8 mouse cellular contexts compared by ENCODE assay signal in the genomic region with DNA sequence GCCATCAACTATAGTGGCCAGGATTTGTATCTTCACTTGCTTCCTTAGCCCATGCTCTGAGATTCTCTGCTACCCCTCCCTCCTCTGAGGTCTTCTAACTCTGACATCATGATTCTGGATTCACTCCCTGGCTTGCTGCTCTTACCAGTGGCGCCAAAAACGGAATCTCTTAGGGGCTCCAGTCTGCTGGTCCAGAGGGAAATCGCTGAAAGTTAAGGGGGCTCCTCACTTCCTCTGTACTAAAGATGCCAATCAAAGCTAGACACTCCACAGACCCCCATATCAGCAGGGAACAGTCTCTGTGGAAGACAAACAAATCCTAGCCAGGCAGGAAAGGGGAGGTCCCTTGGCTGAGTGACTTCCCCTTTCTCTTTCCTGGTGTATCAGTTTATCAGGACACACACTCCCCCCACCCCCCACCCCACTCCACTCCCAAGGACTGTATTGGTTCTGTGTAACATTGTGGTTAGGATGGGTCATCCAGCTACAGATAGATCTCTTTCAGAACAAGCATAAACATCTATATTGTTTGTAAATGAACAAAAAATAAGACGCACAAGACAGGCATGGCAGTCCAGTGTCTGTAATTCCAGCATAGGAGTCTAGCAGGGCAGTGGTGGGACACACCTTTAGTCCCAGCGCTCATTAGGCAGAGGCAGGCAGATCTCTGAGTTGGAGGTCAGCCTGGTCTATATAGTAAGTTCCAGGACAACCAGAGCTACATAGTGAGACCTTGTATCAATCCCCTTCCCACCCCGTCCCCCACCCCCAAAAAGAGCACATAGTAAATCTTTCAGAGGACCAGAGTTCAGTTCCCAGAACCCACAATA. TPM values are rescaled to one million over a fixed set of nuclear protein-coding genes. Genes with fewer than 3 reads are reported as not detected.
DNase-seq lines count a peak whose midpoint lies in the region; ATAC-seq and TF ChIP-seq lines count a peak whose summit lies in the region.

No protein-coding gene starts in this region.

- peaks cover 8% of the 10 kb centered on the region; the same call in 1 of the 2 replicates for H3K27me3 ChIP-seq in heart, embryonic 13.5 days (replicated peaks)
- H3K27me3 ChIP-seq in megakaryocyte, embryonic 14.5 days (replicated peaks): peaks cover 75% of the 10 kb centered on the region
- no peaks in the 10 kb centered on the region for H3K27me3 ChIP-seq in forebrain, embryonic 11.5 days (ENCODE audit: control insufficient read depth, insufficient read depth, low read length)

- DNase-seq in layer of hippocampus, adult 2 months (ENCODE audit: low spot score in 2 of 2): no peak
- no peak for DNase-seq in layer of hippocampus, adult 18-20 months (ENCODE audit: low spot score in 2 of 2)
- DNase-seq in kidney, postnatal 4 days: peak; percentile 55 to 67
- DNase-seq in ovary, postnatal 14 days (ENCODE audit: low spot score): no peak
- no peak for DNase-seq in frontal cortex, postnatal 14 days (ENCODE audit: low spot score in 2 of 2)
- DNase-seq in forebrain, embryonic 11.5 days (ENCODE audit: low spot score): no peak

- peaks cover 31% of the 10 kb centered on the region for H3K4me1 ChIP-seq in heart, embryonic 13.5 days
- H3K4me1 ChIP-seq in megakaryocyte, embryonic 14.5 days: peaks cover 33% of the 10 kb centered on the region
- H3K4me1 ChIP-seq in forebrain, embryonic 11.5 days (replicated peaks; ENCODE audit: control insufficient read depth, insufficient read depth, low read length): 0 out of 2 replicates have a peak, but pooled peaks cover 2% of the 10 kb centered on the region

- H3K4me3 ChIP-seq in layer of hippocampus, adult 2 months: peak overlapping the region; percentile 32; the same call in 1 of the 2 replicates
- peak overlapping the region; percentile 27 for H3K4me3 ChIP-seq in heart, embryonic 13.5 days
- H3K4me3 ChIP-seq in megakaryocyte, embryonic 14.5 days (replicated peaks): peak overlapping the region; percentile 82
- no peak overlapping the region for H3K4me3 ChIP-seq in forebrain, embryonic 11.5 days (ENCODE audit: low read depth, low read length)

- TF ChIP-seq CTCF in layer of hippocampus, adult 2 months (conservative IDR thresholded peaks at IDR 0.05): no peak

- no peaks in the 10 kb centered on the region for H3K36me3 ChIP-seq in heart, embryonic 13.5 days
- H3K36me3 ChIP-seq in megakaryocyte, embryonic 14.5 days (replicated peaks; ENCODE audit: low read length): no peaks in the 10 kb centered on the region
- no peaks in the 10 kb centered on the region for H3K36me3 ChIP-seq in forebrain, embryonic 11.5 days (ENCODE audit: control insufficient read depth, insufficient read depth, low read length)

- H3K4me2 ChIP-seq in heart, embryonic 13.5 days: peak overlapping the region; percentile 58
- no peak overlapping the region for H3K4me2 ChIP-seq in forebrain, embryonic 11.5 days (ENCODE audit: low read depth, low read length, severe bottlenecking)

- peak; percentile 59 for ATAC-seq in heart, embryonic 13.5 days (ENCODE audit: extremely low read depth, insufficient number of reproducible peaks, low FRiP score, low TSS enrichment)
- ATAC-seq in forebrain, embryonic 11.5 days (replicated peaks; ENCODE audit: low FRiP score): no peak

- 42% methylated on average over 6 of the region's 6 CpGs for whole genome bisulfite sequencing in heart, embryonic 13.5 days
- WGBS in forebrain, embryonic 11.5 days: 59% methylated on average over 6 of the region's 6 CpGs

- peak overlapping the region; percentile 90 for H3K27ac ChIP-seq in layer of hippocampus, adult 2 months
- H3K27ac ChIP-seq in heart, embryonic 13.5 days (replicated peaks): peak overlapping the region; percentile 95
- H3K27ac ChIP-seq in forebrain, embryonic 11.5 days (ENCODE audit: low read depth, low read length): no peak overlapping the region

- no peaks in the 10 kb centered on the region for H3K9me3 ChIP-seq in heart, embryonic 13.5 days
- peaks cover 8% of the 10 kb centered on the region for H3K9me3 ChIP-seq in megakaryocyte, embryonic 14.5 days
- no peaks in the 10 kb centered on the region for H3K9me3 ChIP-seq in forebrain, embryonic 11.5 days (ENCODE audit: control insufficient read depth, low read length)

- H3K9ac ChIP-seq in heart, embryonic 13.5 days: peak overlapping the region; percentile 71
- no peak overlapping the region for H3K9ac ChIP-seq in forebrain, embryonic 11.5 days (ENCODE audit: low read length)

RNA-seq across cellular contexts. Expression of a gene that starts 6.0 kb away (rescaled TPM):
- total RNA-seq in layer of hippocampus, adult 2 months (2021): 10 to 100 TPM; 73.6 to 81.8 TPM
- 10 to 100 TPM; 79.0 to 84.0 TPM for total RNA-seq in layer of hippocampus, adult 18-20 months (2021)
- polyA plus RNA-seq in heart, embryonic 13.5 days (2015; fragmentation: Nextera tagmentation; extraction: Ambion mirVana): 11.6 and 11.7 TPM in 2 replicates
- polyA plus RNA-seq in megakaryocyte, embryonic 14.5 days (2012; ENCODE audit: insufficient read depth, low replicate concordance): 0.65 and 2.0 TPM in 2 replicates
- polyA plus RNA-seq in forebrain, embryonic 11.5 days (2014; fragmentation: Nextera tagmentation; extraction: Ambion mirVana): 10.5 and 12.8 TPM in 2 replicates

RNA-seq across cellular contexts. Expression of a gene that starts 13.6 kb away (rescaled TPM):
- 10 to 100 TPM; 62.2 to 68.0 TPM for total RNA-seq in layer of hippocampus, adult 2 months (2021)
- 10 to 100 TPM; 62.2 to 72.8 TPM for total RNA-seq in layer of hippocampus, adult 18-20 months (2021)
- 210 and 234 TPM in 2 replicates for polyA plus RNA-seq in heart, embryonic 13.5 days (2015; fragmentation: Nextera tagmentation; extraction: Ambion mirVana)
- 0.32 TPM in 1 of 2 replicates, not detected in the other for polyA plus RNA-seq in megakaryocyte, embryonic 14.5 days (2012; ENCODE audit: insufficient read depth, low replicate concordance)
- 59.4 and 64.3 TPM in 2 replicates for polyA plus RNA-seq in forebrain, embryonic 11.5 days (2014; fragmentation: Nextera tagmentation; extraction: Ambion mirVana)

RNA-seq across cellular contexts. Expression of a gene that starts 21.3 kb away (rescaled TPM):
- total RNA-seq in layer of hippocampus, adult 2 months (2021): 10 to 100 TPM; 68.8 to 69.4 TPM
- total RNA-seq in layer of hippocampus, adult 18-20 months (2021): 10 to 100 TPM; 61.8 to 65.6 TPM
- polyA plus RNA-seq in heart, embryonic 13.5 days (2015; fragmentation: Nextera tagmentation; extraction: Ambion mirVana): 98.8 and 111 TPM in 2 replicates
- polyA plus RNA-seq in megakaryocyte, embryonic 14.5 days (2012; ENCODE audit: insufficient read depth, low replicate concordance): 100 and 168 TPM in 2 replicates
- polyA plus RNA-seq in forebrain, embryonic 11.5 days (2014; fragmentation: Nextera tagmentation; extraction: Ambion mirVana): 119 TPM in 2 replicates

RNA-seq across cellular contexts. Expression of a gene that starts 28.1 kb away (rescaled TPM):
- total RNA-seq in layer of hippocampus, adult 2 months (2021): 10 to 100 TPM; 11.3 to 11.4 TPM
- 10 to 100 TPM in 1 of 2 experiments, 1 to 10 TPM in 1; 9.8 to 10.4 TPM for total RNA-seq in layer of hippocampus, adult 18-20 months (2021)
- polyA plus RNA-seq in heart, embryonic 13.5 days (2015; fragmentation: Nextera tagmentation; extraction: Ambion mirVana): 7.6 and 8.0 TPM in 2 replicates
- polyA plus RNA-seq in megakaryocyte, embryonic 14.5 days (2012; ENCODE audit: insufficient read depth, low replicate concordance): 37.7 and 87.0 TPM in 2 replicates
- polyA plus RNA-seq in forebrain, embryonic 11.5 days (2014; fragmentation: Nextera tagmentation; extraction: Ambion mirVana): 5.3 and 7.6 TPM in 2 replicates

RNA-seq across cellular contexts. Expression of a gene that starts 46.6 kb away (rescaled TPM):
- under 1 TPM; 0.29 to 0.56 TPM for total RNA-seq in layer of hippocampus, adult 2 months (2021)
- total RNA-seq in layer of hippocampus, adult 18-20 months (2021): under 1 TPM; 0.30 to 0.47 TPM
- polyA plus RNA-seq in heart, embryonic 13.5 days (2015; fragmentation: Nextera tagmentation; extraction: Ambion mirVana): 0.48 and 0.65 TPM in 2 replicates
- not detected in 2 replicates for polyA plus RNA-seq in megakaryocyte, embryonic 14.5 days (2012; ENCODE audit: insufficient read depth, low replicate concordance)
- 1.3 and 2.0 TPM in 2 replicates for polyA plus RNA-seq in forebrain, embryonic 11.5 days (2014; fragmentation: Nextera tagmentation; extraction: Ambion mirVana)

Comparison
In these comparisons a context has a peak if more than half of its experiments do, and no peak if none do; other contexts are left out.
1. DNase-seq: peak in kidney, postnatal 4 days (2 of 2); none in layer of hippocampus, adult 2 months (0 of 2), layer of hippocampus, adult 18-20 months (0 of 2), ovary, postnatal 14 days (single experiment), frontal cortex, postnatal 14 days (0 of 2) and forebrain, embryonic 11.5 days (single experiment).
2. RNA of a gene that starts 13.6 kb away (polyA plus RNA-seq): 210 to 234 TPM in heart, embryonic 13.5 days and 59.4 to 64.3 TPM in forebrain, embryonic 11.5 days; 0.32 TPM in megakaryocyte, embryonic 14.5 days; every median in the first group is over 10 times any median in the second.